Mouse (Mus musculus) left cerebral cortex, adult 2 months (tissue): ENCODE results near the gene Rsrp1. TPM values are rescaled to one million over a fixed set of nuclear protein-coding genes. Genes with fewer than 3 reads are reported as not detected.

ENCODE experiments used
- DNase-seq, 2 experiments: peaks; one replicate each; pipeline ENCODE4 v3.0.0; 2021 to 2022; ENCODE audit warnings: low spot score in 2 of 2, mixed read lengths in 1 of 2; ENCODE audit errors: extremely low spot score in 1 of 2
- H3K27ac ChIP-seq: fragments of 200-600 bp; 2 replicates; pipeline ENCODE4 v1.8.1; 2022
- H3K4me3 ChIP-seq: fragments of 200-600 bp; 2 replicates; pipeline ENCODE4 v1.8.1; 2022
- CTCF ChIP-seq: fragments of 200-600 bp; IDR thresholded peaks from 2 replicates; pipeline ENCODE4 v1.8.1; 2022; ENCODE audit warnings: antibody characterized with exemption, mild to moderate bottlenecking, moderate library complexity
- intact Hi-C: fragments of 180-260 bp; cut with DNase I; formaldehyde crosslinking; loops from one replicate; pipeline ENCODE4 v1.15.1; 2025
- total RNA-seq, 2 experiments: library from RNA; stranded (reverse); gene quantifications; 2 replicates each; pipeline ENCODE4 v1.2.3; 2021

Rsrp1 gene
- total RNA-seq, 2 experiments from 2014 or later, result 284 to 304 TPM

DNA sequence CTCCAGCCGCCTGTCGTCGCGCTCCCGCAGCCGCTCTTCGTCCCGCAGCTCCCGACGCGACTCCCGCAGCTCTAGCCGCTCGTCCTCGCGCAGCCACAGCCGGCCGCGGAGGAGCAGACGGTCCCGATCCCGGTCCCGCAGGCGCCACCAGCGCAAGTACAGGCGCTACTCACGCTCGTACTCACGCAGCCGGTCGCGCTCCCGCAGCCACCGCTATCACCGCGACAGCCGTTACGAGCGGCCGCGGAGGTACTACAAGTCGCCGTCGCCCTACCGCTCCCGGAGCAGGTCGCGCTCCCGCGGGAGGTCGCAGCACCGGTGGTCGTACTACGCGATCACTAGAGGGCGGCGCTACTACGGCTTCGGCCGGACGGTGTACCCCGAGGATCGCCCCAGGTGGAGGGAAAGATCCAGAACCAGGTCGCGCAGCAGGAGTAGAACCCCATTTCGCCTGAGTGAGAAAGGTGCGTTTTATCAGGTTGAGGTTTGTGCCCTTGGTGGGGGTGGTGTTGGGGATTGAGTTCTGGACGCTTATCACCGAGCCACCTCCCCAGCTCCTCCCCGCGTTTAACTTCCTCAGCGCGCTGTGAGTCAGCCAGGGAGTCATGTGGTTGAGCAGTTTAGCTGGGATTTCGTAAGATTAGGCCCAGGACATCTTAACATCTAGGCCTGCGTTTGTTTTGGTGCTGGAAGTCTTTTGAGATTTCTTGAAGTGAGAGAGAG, 788 bp downstream of the Rsrp1 start:
- Histone ChIP-seq H3K27ac (peak overlapping the region; percentile 100), H3K4me3 (peak overlapping the region; percentile 94)
- peak; percentile 32 to 45 for DNase-seq
- no peak for TF ChIP-seq CTCF
- intact Hi-C loops, result loop anchor here (5.0 kb wide), 1 partner anchor 72 kb away; the partner anchor contains the start of gene Maco1

DNA sequence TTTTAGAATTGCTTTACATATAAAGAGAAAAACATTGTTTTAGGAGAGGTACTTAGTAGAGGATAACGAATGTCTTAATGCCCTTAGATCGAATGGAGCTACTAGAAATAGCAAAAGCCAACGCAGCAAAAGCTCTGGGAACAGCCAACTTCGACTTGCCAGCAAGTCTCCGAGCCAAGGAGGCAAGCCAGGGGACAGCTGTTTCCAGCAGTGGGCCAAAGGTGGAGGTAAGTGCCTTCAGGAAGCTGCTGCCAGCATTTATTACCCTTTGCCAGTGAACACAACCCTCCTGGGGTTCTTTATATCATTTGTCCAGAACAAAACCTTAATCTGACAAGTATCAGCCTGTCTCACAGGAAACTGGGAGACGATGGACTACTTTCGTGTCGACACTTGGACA, 1.8 kb downstream of the Rsrp1 start:
- peak overlapping the region; percentile 94 for H3K4me3 ChIP-seq
- DNase-seq, result no peak
- no peak for TF ChIP-seq CTCF
- peak overlapping the region; percentile 100; the same call in 1 of the 2 replicates for H3K27ac ChIP-seq
- intact Hi-C loops, result no loop called here

DNA sequence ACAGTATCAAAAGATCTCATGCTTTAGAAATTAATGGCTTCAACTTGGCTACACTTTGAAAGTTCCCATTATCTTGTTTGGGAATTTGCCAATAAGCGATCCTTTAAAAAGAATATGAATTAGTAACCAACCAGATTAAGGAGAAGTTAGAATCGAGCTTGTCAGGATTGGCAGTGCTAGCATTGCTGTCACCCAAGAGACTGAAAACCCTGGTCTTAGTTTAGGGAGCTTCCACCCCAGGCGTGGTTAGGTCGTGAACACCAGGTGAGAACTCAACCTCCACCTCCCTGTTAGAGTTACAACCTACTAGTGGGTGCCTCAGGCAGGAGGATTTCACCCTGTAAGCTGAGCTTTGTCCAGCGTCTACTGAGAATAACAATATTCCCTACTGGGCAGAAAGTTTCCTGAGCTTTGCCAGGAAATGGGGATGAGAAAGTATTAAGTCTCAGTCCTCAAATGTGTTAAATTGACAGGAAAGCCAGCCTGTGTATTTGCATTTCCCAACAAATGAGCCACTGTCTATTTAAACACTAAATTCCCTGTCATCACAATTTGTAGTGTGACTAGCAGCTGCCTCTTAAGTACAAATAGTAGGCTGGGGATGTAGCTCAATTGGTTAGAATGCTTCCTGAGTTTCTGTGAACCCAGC, 4.5 kb downstream of the Rsrp1 start:
- intact Hi-C loops, result no loop called here

DNA sequence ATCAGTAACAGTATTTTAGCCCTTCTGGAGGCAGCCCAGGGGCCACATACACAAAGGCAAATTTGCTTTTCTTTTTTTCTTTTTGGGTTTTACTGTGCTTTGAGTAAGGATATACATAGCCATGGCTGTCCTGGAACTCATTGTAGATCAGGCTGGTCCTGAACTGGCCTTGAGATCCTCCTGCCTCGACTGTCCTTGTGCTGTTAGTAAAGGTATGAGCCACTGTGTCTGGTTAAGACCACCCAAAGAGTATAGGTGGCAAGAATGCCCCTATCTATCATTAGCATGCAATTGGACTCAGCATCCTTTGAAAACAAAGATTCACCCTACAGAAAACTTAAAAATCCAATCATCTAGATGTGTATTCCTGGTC, 5.1 kb downstream of the Rsrp1 start:
- Histone ChIP-seq H3K4me3 (no peak overlapping the region), H3K27ac (no peak overlapping the region)
- no peak for TF ChIP-seq CTCF
- no peak for DNase-seq
- intact Hi-C loops, result no loop called here

More for the DNA sequence above, 4.5 kb downstream of the Rsrp1 start:
- no peak for TF ChIP-seq CTCF
- no peak overlapping the region for H3K27ac ChIP-seq
- no peak for DNase-seq
- H3K4me3 ChIP-seq, result no peak overlapping the region

DNA sequence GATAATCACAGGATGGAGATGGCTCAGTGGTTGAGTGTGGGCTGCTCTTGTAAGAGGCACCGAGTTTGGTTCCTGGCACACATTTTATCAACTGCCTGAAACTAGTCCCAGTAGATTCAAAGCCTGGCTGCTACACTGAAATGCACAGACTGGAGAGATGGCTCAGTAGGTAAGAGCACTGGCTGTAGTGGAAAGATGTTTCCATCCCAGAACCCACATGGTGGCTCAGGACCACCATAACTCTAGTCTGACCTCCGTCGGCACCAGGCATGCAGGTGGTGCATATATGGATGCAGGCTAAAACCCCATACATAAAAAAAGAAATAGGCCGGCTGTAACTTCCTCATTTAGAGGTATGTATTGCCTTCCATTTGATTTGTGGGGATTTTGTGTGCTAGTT, 6.1 kb downstream of the Rsrp1 start:
- intact Hi-C loops, result no loop called here
- DNase-seq, result no peak
- no peak for TF ChIP-seq CTCF
- Histone ChIP-seq H3K27ac (no peak overlapping the region), H3K4me3 (no peak overlapping the region)

DNA sequence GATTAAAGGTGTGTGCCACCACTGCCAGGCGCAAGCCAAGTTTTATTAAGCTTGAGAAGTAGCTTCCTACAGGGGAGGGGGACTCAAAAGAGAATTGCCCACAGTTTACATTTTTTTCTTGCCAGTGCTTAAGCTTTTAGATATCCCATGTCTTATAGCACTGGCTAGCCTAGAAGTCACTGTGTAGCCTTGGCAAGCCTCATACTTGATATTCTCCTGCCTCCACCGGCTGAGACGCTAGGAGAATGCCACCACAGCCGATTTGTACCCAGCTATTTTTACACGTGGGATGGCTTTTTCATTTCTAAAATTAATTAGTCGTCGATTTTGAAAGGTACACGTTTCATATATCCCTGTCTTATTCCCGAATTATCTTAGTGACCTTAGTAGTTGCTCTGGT, 6.8 kb downstream of the Rsrp1 start:
- Histone ChIP-seq H3K4me3 (peak overlapping the region; percentile 89), H3K27ac (peak overlapping the region; percentile 84)
- intact Hi-C loops, result no loop called here
- no peak for TF ChIP-seq CTCF
- DNase-seq, result no peak

DNA sequence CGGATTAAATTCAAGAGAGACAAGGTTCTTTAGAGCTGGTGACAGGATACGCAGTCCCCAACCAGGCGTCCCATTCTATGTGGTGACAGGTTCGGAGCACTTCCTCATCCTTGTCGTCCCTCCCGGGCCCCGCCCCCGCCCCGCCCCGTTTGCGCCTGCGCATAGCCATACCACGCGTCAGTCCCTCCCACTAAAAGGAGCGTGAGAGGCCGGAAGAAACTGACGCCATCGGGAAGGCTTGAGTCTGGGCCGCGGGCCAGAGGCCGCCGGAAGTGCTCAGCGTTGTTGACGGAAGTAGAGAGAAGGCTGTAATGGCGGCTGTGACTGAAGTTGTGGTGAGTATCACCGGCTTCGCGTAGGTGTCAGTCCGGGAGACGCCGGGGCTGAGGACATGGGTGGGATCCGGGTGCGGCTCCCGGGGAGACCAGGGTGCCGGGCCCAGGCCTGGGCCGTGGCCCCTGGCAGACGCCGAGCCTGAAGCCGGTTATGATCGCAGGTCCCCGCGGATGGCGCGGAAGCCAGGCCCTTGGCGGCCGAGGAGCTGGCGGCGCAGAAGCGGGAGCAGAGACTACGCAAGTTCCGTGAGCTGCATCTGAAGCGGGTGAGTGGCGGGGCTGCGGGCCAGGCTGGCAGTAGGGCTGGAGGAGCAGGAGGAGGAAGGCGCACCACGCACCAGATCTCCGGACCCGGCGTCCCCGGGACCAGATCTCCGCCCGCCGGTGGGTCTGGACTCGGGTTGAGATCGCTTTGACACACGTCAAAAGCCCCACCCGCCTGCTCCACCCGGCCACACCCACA, 7.5 kb downstream of the Rsrp1 start, which contains the start of gene Syf2:
Gene Syf2, plus strand, starts transcription at position 215 of the 798 bp plus-strand sequence.
- Histone ChIP-seq H3K4me3 (peak within 1 kb of the TSS; percentile 89), H3K27ac (peak within 1 kb of the TSS; percentile 93)
- intact Hi-C loops, result no loop called here
- no peak for TF ChIP-seq CTCF
- peak; percentile 91 to 93 for DNase-seq

DNA sequence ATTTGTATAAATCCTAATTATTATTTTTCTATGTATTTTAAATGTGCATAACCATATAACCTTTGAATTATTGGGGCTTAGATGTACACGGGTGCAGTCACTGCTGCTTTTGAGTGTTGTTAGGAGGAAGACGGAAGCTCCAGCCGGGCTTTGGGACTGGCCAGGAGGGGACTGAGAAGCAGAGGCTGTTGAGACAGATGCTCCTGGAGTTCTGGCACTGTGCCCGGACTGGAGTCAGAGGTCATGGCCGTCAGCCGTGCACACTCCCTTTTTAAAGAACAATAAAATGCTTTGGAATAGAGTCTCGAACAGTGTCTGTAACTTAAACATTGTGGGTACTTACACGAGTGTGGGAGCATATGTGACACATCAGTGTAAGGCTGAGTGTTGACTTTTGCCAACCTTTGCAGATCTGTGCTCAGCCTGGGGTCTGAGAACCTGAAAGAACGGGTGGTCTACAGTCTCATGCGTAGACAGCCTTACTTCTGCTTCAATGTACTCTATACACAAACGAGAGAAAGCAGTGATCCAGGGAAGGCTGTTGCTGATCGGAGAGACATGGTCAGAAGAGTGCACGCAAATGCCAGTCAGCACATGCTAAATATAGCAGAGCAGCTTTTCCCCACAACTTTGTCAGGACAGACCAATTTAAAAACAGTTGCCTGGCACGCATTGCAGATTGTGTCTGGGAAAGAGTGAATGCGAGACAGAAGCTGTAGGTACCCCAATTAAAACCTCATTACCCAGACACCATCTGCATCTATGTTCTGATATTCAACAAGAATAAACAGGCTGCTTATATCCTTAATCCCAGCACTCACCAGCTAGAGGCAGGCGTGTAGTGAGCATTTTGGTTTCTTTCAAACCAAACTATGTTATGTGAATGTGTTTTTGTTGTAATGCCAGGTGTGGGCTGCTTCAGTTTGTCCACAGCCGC, 14.1 kb downstream of the Rsrp1 start:
- H3K4me3 ChIP-seq, result no peak overlapping the region

DNA sequence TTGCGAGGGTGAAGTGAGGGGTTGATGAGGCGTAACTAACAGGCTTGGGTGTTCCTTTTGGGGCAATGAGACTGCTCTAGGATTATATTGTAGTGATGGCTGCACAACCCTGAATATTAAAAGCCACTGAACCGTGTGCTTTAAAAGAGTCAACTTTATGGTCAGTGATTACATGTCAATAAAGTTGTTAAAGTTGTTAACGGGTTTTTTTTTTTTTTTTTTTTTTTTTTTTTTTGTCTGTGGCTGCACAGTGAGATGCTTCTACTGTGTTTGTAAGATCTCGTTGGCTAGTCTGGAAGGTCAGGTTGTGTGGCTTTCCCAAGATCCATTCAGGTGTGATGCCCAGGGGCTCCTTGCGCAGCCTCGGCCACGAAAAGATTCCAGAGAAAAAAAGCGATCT, 16.5 kb downstream of the Rsrp1 start:
- H3K4me3 ChIP-seq, result no peak overlapping the region
- no peak overlapping the region for H3K27ac ChIP-seq
- no peak for DNase-seq
- intact Hi-C loops, result no loop called here
- TF ChIP-seq CTCF, result no peak

More for the DNA sequence above, 14.1 kb downstream of the Rsrp1 start:
- H3K27ac ChIP-seq, result no peak overlapping the region
- intact Hi-C loops, result no loop called here
- no peak for DNase-seq
- TF ChIP-seq CTCF, result no peak

DNA sequence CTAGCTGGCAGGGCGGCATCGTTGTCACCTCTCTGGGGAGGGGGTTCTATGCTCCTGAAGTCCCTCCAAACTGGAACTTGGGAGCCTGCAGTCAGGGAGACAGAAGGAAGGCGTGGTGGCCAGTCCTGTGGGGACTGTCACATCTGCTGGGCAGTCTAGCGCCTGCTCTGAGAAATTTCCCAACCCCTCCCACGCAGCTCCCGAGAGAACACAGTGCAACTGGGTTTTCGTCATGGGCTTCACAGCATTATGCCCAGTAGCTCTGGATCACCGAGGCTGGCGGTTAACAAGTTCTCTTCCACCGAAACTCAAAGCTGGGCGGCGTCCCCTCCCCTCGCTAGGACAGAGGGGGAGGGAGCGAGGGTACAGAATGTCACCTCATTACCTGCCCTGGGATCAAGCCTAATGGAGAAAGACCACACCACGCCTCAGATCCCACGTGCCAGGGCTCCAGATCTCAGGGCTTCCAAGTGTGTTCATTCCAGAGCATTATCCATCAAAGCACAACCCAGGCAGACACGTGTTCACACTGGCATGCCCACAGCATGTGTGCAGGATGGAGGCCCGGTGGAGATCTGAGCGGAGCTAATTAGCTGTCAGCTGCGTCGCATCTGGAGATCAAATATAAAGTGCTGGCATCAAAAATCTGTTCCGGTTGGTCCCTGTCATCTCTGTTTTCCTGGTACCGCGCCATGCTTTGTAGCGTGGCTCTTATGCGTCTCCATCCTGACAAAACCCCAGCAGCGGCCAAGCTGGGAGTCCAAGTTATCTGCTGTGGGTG, 20.6 kb downstream of the Rsrp1 start:
- Histone ChIP-seq H3K4me3 (no peak overlapping the region), H3K27ac (no peak overlapping the region)
- TF ChIP-seq CTCF, result no peak
- intact Hi-C loops, result no loop called here
- DNase-seq, result peak in 1 of 2 experiments; percentile 40
